Mouse (Mus musculus) MEL (cell line): ENCODE data around the gene Cdh13. TPM values are rescaled to one million over a fixed set of nuclear protein-coding genes. Genes with fewer than 3 reads are reported as not detected.

ENCODE experiments used
- DNase-seq: peaks from one replicate; pipeline ENCODE4 v3.0.0; 2011; ENCODE audit warnings: low read depth, low spot score
- H3K27ac ChIP-seq: 2 replicates; pipeline ENCODE4 v1.5.1; 2012; ENCODE audit warnings: low read depth, mild to moderate bottlenecking, control low read depth, low read length, moderate library complexity; ENCODE audit not compliant: control insufficient read depth
- H3K27me3 ChIP-seq, 2 experiments: fragments of 150-350 bp in 1 of 2; sonication (generic) in 1 of 2; 2 replicates each; pipeline ENCODE4 v1.6.1; 2012; ENCODE audit warnings: low read length in 2 of 2, mild to moderate bottlenecking in 2 of 2, improper control_type of control experiment in 1 of 2, moderate library complexity in 1 of 2; ENCODE audit not compliant: insufficient read depth in 2 of 2, control insufficient read depth in 1 of 2
- H3K36me3 ChIP-seq, 2 experiments: 2 replicates each; pipeline ENCODE4 v1.6.1; 2012 to 2014; ENCODE audit warnings: low read length in 2 of 2, improper control_type of control experiment in 1 of 2, inconsistent platforms in 1 of 2, mild to moderate bottlenecking in 1 of 2; ENCODE audit not compliant: insufficient read depth in 2 of 2, control insufficient read depth in 1 of 2
- H3K4me1 ChIP-seq, 2 experiments: fragments of 150-350 bp in 1 of 2; sonication (generic) in 1 of 2; 2 replicates each; pipeline ENCODE4 v1.6.1; 2012; ENCODE audit warnings: low read length in 2 of 2, improper control_type of control experiment in 1 of 2, mild to moderate bottlenecking in 1 of 2; ENCODE audit not compliant: insufficient read depth in 2 of 2, control insufficient read depth in 1 of 2
- H3K4me3 ChIP-seq, 2 experiments: fragments of 150-350 bp in 1 of 2; sonication (generic) in 1 of 2; 2 replicates each; pipeline ENCODE4 v1.5.1; 2012; ENCODE audit warnings: low read depth in 2 of 2, low read length in 2 of 2, mild to moderate bottlenecking in 2 of 2, moderate library complexity in 2 of 2, control low read depth in 1 of 2, improper control_type of control experiment in 1 of 2; ENCODE audit not compliant: control insufficient read depth in 1 of 2, insufficient read depth in 1 of 2
- H3K79me2 ChIP-seq: 2 replicates; pipeline ENCODE4 v1.6.1; 2012; ENCODE audit warnings: mild to moderate bottlenecking, low read length, moderate library complexity; ENCODE audit not compliant: control insufficient read depth, poor library complexity, insufficient read depth
- H3K9ac ChIP-seq: 2 replicates; pipeline ENCODE4 v1.6.1; 2012; ENCODE audit warnings: low read depth, mild to moderate bottlenecking, control low read depth, low read length, moderate library complexity; ENCODE audit not compliant: control insufficient read depth, poor library complexity, severe bottlenecking
- H3K9me3 ChIP-seq: fragments of 150-350 bp; sonication (generic); replicated peaks from 2 replicates; pipeline ENCODE4 v1.6.1; 2012; ENCODE audit warnings: mild to moderate bottlenecking, low read length, improper control_type of control experiment, moderate library complexity; ENCODE audit not compliant: insufficient read depth
- BHLHE40 ChIP-seq: IDR thresholded peaks from 2 replicates; pipeline ENCODE4 v1.6.1; 2012; ENCODE audit warnings: low read depth, mild to moderate bottlenecking, inconsistent platforms, low read length, improper control_type of control experiment, borderline replicate concordance
- CHD1 ChIP-seq: IDR thresholded peaks from 2 replicates; pipeline ENCODE4 v1.6.1; 2012; ENCODE audit warnings: low read depth, mild to moderate bottlenecking, inconsistent platforms, low read length, improper control_type of control experiment
- CTCF ChIP-seq, 3 experiments: IDR thresholded peaks in 2 of 3; conservative IDR thresholded peaks in 1 of 3; 2 replicates each; pipeline ENCODE4 v1.5.1; 2011 to 2012; ENCODE audit warnings: low read length in 3 of 3, low read depth in 2 of 3, mild to moderate bottlenecking in 2 of 3, improper control_type of control experiment in 1 of 3, inconsistent platforms in 1 of 3, mixed read lengths in 1 of 3, moderate library complexity in 1 of 3; ENCODE audit not compliant: control insufficient read depth in 1 of 3, insufficient read depth in 1 of 3, poor library complexity in 1 of 3, severe bottlenecking in 1 of 3
- E2F4 ChIP-seq: IDR thresholded peaks from 2 replicates; pipeline ENCODE4 v1.6.1; 2011; ENCODE audit warnings: low read depth, low read length, improper control_type of control experiment, borderline replicate concordance
- GATA1 ChIP-seq: IDR thresholded peaks from 2 replicates; pipeline ENCODE4 v1.6.1; 2011; ENCODE audit warnings: low read depth, low read length, improper control_type of control experiment
- JUND ChIP-seq: IDR thresholded peaks from 2 replicates; pipeline ENCODE4 v1.6.1; 2011; ENCODE audit warnings: low read depth, mild to moderate bottlenecking, improper control_type of control experiment, low read length
- KAT2A ChIP-seq: conservative IDR thresholded peaks from 2 replicates; pipeline ENCODE4 v1.6.1; 2012; ENCODE audit warnings: low read depth, low read length, improper control_type of control experiment, inconsistent platforms
- MAX ChIP-seq: IDR thresholded peaks from 2 replicates; pipeline ENCODE4 v1.6.1; 2011; ENCODE audit warnings: low read length, improper control_type of control experiment
- MAZ ChIP-seq: IDR thresholded peaks from 2 replicates; pipeline ENCODE4 v1.6.1; 2012; ENCODE audit warnings: low read depth, mild to moderate bottlenecking, inconsistent platforms, low read length, improper control_type of control experiment
- MEF2A ChIP-seq: IDR thresholded peaks from 2 replicates; pipeline ENCODE4 v1.6.1; 2014; ENCODE audit warnings: low read depth, mild to moderate bottlenecking, inconsistent platforms, low read length, improper control_type of control experiment; ENCODE audit not compliant: poor library complexity, insufficient replicate concordance, severe bottlenecking; ENCODE audit errors: extremely low read depth
- MYB ChIP-seq: IDR thresholded peaks from 2 replicates; pipeline ENCODE4 v1.6.1; 2011; ENCODE audit warnings: mild to moderate bottlenecking, low read depth, low read length, improper control_type of control experiment
- MYC ChIP-seq: IDR thresholded peaks from 2 replicates; pipeline ENCODE4 v1.6.1; 2011; ENCODE audit warnings: low read depth, mild to moderate bottlenecking, low read length, improper control_type of control experiment, moderate library complexity
- NELFE ChIP-seq: IDR thresholded peaks from 2 replicates; pipeline ENCODE4 v1.6.1; 2011; ENCODE audit warnings: low read depth, low read length, improper control_type of control experiment
- POLR2A ChIP-seq, 2 experiments: IDR thresholded peaks; 2 replicates each; pipeline ENCODE4 v1.6.1; 2011 to 2012; ENCODE audit warnings: low read length in 2 of 2, mild to moderate bottlenecking in 2 of 2, control low read depth in 1 of 2, improper control_type of control experiment in 1 of 2, low read depth in 1 of 2, moderate library complexity in 1 of 2; ENCODE audit not compliant: control insufficient read depth in 1 of 2, insufficient read depth in 1 of 2, poor library complexity in 1 of 2
- POLR2AphosphoS2 ChIP-seq: IDR thresholded peaks from 2 replicates; pipeline ENCODE4 v1.6.1; 2011; ENCODE audit warnings: low read length, improper control_type of control experiment
- RAD21 ChIP-seq: IDR thresholded peaks from 2 replicates; pipeline ENCODE4 v1.6.1; 2011; ENCODE audit warnings: mild to moderate bottlenecking, low read depth, low read length, improper control_type of control experiment
- RCOR1 ChIP-seq: IDR thresholded peaks from 2 replicates; pipeline ENCODE4 v1.6.1; 2012; ENCODE audit warnings: low read depth, mild to moderate bottlenecking, inconsistent platforms, low read length, improper control_type of control experiment
- SMC3 ChIP-seq: IDR thresholded peaks from 2 replicates; pipeline ENCODE4 v1.6.1; 2011; ENCODE audit warnings: low read depth, low read length, improper control_type of control experiment
- TAL1 ChIP-seq: IDR thresholded peaks from 2 replicates; pipeline ENCODE4 v1.6.1; 2012; ENCODE audit warnings: mild to moderate bottlenecking, inconsistent platforms, low read length, moderate library complexity, mixed read lengths
- TBP ChIP-seq: IDR thresholded peaks from 2 replicates; pipeline ENCODE4 v1.8.0; 2011; ENCODE audit warnings: low read depth, low read length, improper control_type of control experiment
- TCF12 ChIP-seq: IDR thresholded peaks from 2 replicates; pipeline ENCODE4 v1.6.1; 2014; ENCODE audit warnings: low read depth, mild to moderate bottlenecking, inconsistent platforms, low read length, improper control_type of control experiment, moderate library complexity
- UBTF ChIP-seq: IDR thresholded peaks from 2 replicates; pipeline ENCODE4 v1.6.1; 2012; ENCODE audit warnings: low read depth, mild to moderate bottlenecking, inconsistent platforms, low read length, improper control_type of control experiment, moderate library complexity, borderline replicate concordance; ENCODE audit not compliant: insufficient read depth
- USF1 ChIP-seq: IDR thresholded peaks from 2 replicates; pipeline ENCODE4 v1.6.1; 2014; ENCODE audit warnings: low read depth, mild to moderate bottlenecking, inconsistent platforms, low read length, improper control_type of control experiment, moderate library complexity
- USF2 ChIP-seq, 2 experiments: IDR thresholded peaks; 2 replicates each; pipeline ENCODE4 v1.6.1; 2011 to 2012; ENCODE audit warnings: improper control_type of control experiment in 2 of 2, low read length in 2 of 2, borderline replicate concordance in 1 of 2, inconsistent platforms in 1 of 2, low read depth in 1 of 2, mild to moderate bottlenecking in 1 of 2; ENCODE audit not compliant: insufficient read depth in 1 of 2
- ZNF384 ChIP-seq: IDR thresholded peaks from 2 replicates; pipeline ENCODE4 v1.6.1; 2012; ENCODE audit warnings: low read depth, mild to moderate bottlenecking, inconsistent platforms, low read length, improper control_type of control experiment
- polyA plus RNA-seq, 2 experiments: library from polyadenylated mRNA; stranded (reverse) in 1 of 2; unstranded in 1 of 2; fragments of >175 nt in 1 of 2; fragments of >200 nt in 1 of 2; gene quantifications; 2 replicates each; pipeline versions ENCODE4 v1.2.1 to v1.2.4; 2012; ENCODE audit warnings: low replicate concordance in 2 of 2, low read depth in 1 of 2; ENCODE audit not compliant: insufficient read length in 2 of 2, insufficient read depth in 1 of 2, missing spikeins in 1 of 2
- total RNA-seq: library from RNA; depleted of rRNA; stranded (reverse); fragments of 300-350 nt; gene quantifications from 2 replicates; pipeline ENCODE4 v1.2.3, GENCODE M21; 2012

The Cdh13 gene
- total and polyA plus RNA-seq, 3 experiments: not detected

DNA sequence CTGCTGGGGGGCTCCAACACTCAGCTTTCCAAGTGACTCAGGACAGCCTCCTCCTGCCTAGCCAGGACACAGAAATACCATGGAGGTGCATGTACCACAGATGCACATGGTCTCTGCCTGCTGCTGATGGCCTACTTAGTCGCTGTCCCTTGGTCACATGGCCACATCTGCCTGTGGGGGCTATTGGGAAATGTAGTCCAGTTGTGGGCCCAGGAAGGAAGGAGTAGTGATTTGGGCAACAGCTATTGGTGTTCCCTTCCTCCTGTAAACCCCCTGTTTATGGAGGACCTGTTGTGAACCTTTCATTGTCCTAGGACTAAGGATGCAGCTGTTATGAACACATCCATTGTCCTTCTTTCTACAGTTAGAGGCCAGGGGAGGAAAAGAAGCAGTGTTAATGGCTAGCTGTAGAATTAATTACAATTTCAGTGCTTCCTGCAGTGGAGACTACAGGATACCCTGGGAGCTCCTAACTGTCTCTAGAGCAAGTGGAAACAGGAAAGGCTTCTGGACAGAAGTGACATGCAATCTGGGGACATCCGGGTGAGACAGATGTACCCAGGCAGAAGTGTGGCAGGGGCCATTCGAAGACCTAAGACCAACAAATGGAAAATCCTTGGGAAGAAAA, 150.1 kb downstream of the Cdh13 start:
- DNase-seq: no peak
- H3K4me1 ChIP-seq: no peaks in the 10 kb centered on the region
- no peaks in the 10 kb centered on the region for H3K27me3 ChIP-seq
- H3K9ac ChIP-seq: no peak overlapping the region
- no peak overlapping the region for H3K27ac ChIP-seq
- no peaks in the 10 kb centered on the region for H3K79me2 ChIP-seq
- H3K9me3 ChIP-seq: no peaks in the 10 kb centered on the region
- TF ChIP-seq USF2 (IDR thresholded peaks at IDR 0.05; ENCODE audit: borderline replicate concordance in 1 of 2, insufficient read depth in 1 of 2, low read depth in 1 of 2, low read length in 2 of 2) (no peak), POLR2A (IDR thresholded peaks at IDR 0.05; ENCODE audit: control insufficient read depth in 1 of 2, insufficient read depth in 1 of 2, low read depth in 1 of 2, low read length in 2 of 2, poor library complexity in 1 of 2) (no peak), RCOR1 (no peak), TAL1 (no peak), MEF2A (no peak), MAX (no peak), ZNF384 (no peak), RAD21 (no peak), TBP (no peak), JUND (no peak), E2F4 (no peak), MYB (no peak), MAZ (no peak), BHLHE40 (no peak), MYC (no peak)
- H3K36me3 ChIP-seq: no peaks in the 10 kb centered on the region
- H3K4me3 ChIP-seq: no peak overlapping the region

DNA sequence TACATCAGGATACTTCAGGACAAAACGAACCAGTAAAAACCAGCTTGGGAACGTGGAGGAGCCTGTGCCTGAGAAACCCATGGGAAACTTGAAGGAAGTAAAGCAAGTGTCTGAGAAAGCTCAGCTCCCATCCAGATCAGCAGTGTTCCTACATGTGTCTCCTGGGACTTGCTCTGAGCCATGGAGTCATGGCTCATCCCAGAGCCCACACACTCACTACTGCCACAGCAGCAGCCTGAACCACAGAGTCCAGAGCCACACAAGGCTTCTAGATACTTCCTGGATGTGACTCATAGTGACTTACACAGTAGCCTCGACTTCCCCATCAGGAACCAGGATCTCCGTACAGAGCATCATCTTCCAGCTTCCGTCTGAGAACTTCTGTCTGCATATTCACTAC, 153.2 kb downstream of the Cdh13 start:
- no peak for DNase-seq
- Histone ChIP-seq H3K9ac (no peak overlapping the region), H3K27me3 (no peaks in the 10 kb centered on the region), H3K36me3 (no peaks in the 10 kb centered on the region), H3K9me3 (no peaks in the 10 kb centered on the region), H3K4me1 (no peaks in the 10 kb centered on the region), H3K79me2 (no peaks in the 10 kb centered on the region), H3K27ac (no peak overlapping the region), H3K4me3 (no peak overlapping the region)
- TF ChIP-seq POLR2AphosphoS2: no peak
- no peak for TF ChIP-seq MAX
- TF ChIP-seq CTCF (IDR thresholded peaks at IDR 0.05 in 2 of 3, conservative IDR thresholded peaks at IDR 0.05 in 1 of 3; ENCODE audit: control insufficient read depth in 1 of 3, insufficient read depth in 1 of 3, low read depth in 2 of 3, low read length in 3 of 3, poor library complexity in 1 of 3, severe bottlenecking in 1 of 3): no peak
- TF ChIP-seq USF1: no peak
- no peak for TF ChIP-seq UBTF
- no peak for TF ChIP-seq BHLHE40
- TF ChIP-seq JUND: no peak
- no peak for TF ChIP-seq KAT2A
- no peak for TF ChIP-seq MYB
- TF ChIP-seq CHD1: no peak
- TF ChIP-seq NELFE: no peak
- no peak for TF ChIP-seq GATA1
- TF ChIP-seq TCF12: no peak
- TF ChIP-seq SMC3: no peak
- no peak for TF ChIP-seq TAL1
